Mouse (Mus musculus) lung, embryonic 14.5 days (tissue): ENCODE measurements around the gene Ak5. TPM values are rescaled to one million over a fixed set of nuclear protein-coding genes. Genes with fewer than 3 reads are reported as not detected.
"Not testable (repeated sequence)": the region's sequence is repeated elsewhere in the genome, so short reads cannot be mapped to it uniquely, and the experiment has no call there.

Source experiments
- ATAC-seq: fragments of 200-750 bp; cut with Nextera tagmentation; 2 replicates; pipeline ENCODE4 v1.8.0; 2017; ENCODE audit warnings: mild to moderate bottlenecking, moderate TSS enrichment, moderate library complexity; ENCODE audit not compliant: insufficient read depth
- DNase-seq: peaks from one replicate; pipeline ENCODE4 v3.0.0-alpha.2; 2015
- H3K27ac ChIP-seq: fragments of 300-500 bp; sonication (generic); 2 replicates; pipeline ENCODE4 v1.5.1; 2014; ENCODE audit warnings: low read depth, mild to moderate bottlenecking, moderate library complexity
- H3K27me3 ChIP-seq: fragments of 300-500 bp; sonication (generic); 2 replicates; pipeline ENCODE4 v1.6.1; 2014; ENCODE audit warnings: low read length, control low read depth; ENCODE audit not compliant: insufficient read depth
- H3K36me3 ChIP-seq: fragments of 300-500 bp; sonication (generic); 2 replicates; pipeline ENCODE4 v1.6.1; 2014; ENCODE audit warnings: control low read depth; ENCODE audit not compliant: insufficient read depth
- H3K4me1 ChIP-seq: fragments of 300-500 bp; sonication (generic); 2 replicates; pipeline ENCODE4 v1.6.1; 2014; ENCODE audit warnings: antibody characterized with exemption, control low read depth; ENCODE audit not compliant: insufficient read depth
- H3K4me2 ChIP-seq: fragments of 300-500 bp; sonication (generic); 2 replicates; pipeline ENCODE4 v1.6.1; 2014; ENCODE audit warnings: mild to moderate bottlenecking
- H3K4me3 ChIP-seq: fragments of 300-500 bp; sonication (generic); 2 replicates; pipeline ENCODE4 v1.5.1; 2014; ENCODE audit warnings: low read depth, low read length
- H3K9ac ChIP-seq: fragments of 300-500 bp; sonication (generic); 2 replicates; pipeline ENCODE4 v1.6.1; 2014
- H3K9me3 ChIP-seq: fragments of 300-500 bp; sonication (generic); 2 replicates; pipeline ENCODE4 v1.6.1; 2016; ENCODE audit warnings: low read depth, low read length, control low read depth
- CTCF ChIP-seq: IDR thresholded peaks from 2 replicates; pipeline ENCODE4 v1.5.1; 2016; ENCODE audit warnings: antibody characterized with exemption, low read depth
- WGBS: fragments of 180-500 bp; shearing (Covaris S2); extraction: QIAGEN DNeasy Blood & Tissue Kit; methylation state at CpG from one replicate; pipeline ENCODE4 v1.1.7; 2014; 5-methylcytosine and 5-hydroxymethylcytosine counted together
- polyA plus RNA-seq: library from polyadenylated mRNA; unstranded; fragments of >200 nt; fragmentation: Nextera tagmentation; extraction: Ambion mirVana; gene quantifications from 2 replicates; pipeline ENCODE4 v1.2.1, GENCODE M21; 2014

Gene Ak5
- polyA plus RNA-seq, 1 experiment from 2014 or later, result 4.1 TPM

DNA sequence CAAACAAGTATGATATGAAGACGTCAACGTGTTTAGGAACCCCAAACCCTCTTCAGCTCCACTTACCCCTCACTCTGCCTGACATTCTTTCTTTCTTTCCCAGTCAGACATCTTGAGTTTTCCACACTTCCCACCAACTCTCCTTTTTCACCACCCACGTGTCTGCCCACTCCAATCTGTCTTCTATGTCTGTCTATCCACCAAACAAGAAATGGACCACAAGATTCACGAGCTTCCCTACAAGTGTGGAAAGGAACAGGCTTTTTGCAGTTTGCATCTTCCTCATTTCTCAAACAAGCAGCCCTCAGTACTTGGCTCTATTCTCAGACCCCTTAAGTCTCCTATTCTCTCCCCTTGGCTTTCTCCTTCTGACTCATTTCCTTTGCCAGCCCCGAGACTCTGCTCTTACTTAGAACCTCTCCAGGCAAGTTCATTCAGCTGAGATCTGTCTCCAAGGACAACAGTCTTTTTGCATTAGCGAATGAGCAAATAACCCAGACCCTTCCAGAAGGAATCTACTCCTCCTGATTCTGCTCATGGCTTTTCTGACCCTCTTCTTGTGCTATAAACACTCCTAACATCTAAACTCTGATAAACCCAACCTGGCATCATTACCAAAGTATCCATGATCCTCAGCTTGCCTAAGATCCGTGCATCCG is 75.3 kb downstream of the Ak5 start:
- Histone ChIP-seq H3K4me2 (no peak overlapping the region), H3K9me3 (no peaks in the 10 kb centered on the region)
- no peak for TF ChIP-seq CTCF

DNA sequence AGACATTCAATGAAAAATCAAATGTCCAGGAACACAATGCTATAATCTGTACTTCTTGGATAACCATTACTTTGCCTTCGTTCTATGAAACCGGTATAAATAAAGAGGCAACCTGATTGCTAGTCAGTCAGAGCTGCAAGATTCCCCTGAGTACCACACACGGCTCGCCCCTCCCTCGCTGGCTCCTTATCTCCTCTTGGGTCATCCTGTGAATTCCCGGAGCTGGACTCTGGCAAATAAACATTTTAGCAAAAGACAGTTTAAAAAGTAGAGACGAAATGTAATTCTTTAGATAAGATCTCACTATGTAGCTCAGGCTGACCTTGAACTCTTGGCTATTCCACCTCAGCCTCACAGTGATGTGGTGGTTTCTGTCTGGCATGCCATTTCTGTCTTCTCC is 77.7 kb downstream of the Ak5 start:
- 23% methylated on average over 7 of the region's 7 CpGs for WGBS
- ATAC-seq (no peak), DNase-seq (no peak)
- no peak for TF ChIP-seq CTCF
- Histone ChIP-seq H3K4me1 (no peaks in the 10 kb centered on the region), H3K4me3 (no peak overlapping the region), H3K9ac (no peak overlapping the region), H3K27ac (no peak overlapping the region), H3K36me3 (no peaks in the 10 kb centered on the region), H3K27me3 (no peaks in the 10 kb centered on the region), H3K9me3 (no peaks in the 10 kb centered on the region), H3K4me2 (no peak overlapping the region)

More for the DNA sequence above, 75.3 kb downstream of the Ak5 start:
- H3K4me1 ChIP-seq, result no peaks in the 10 kb centered on the region
- H3K4me3 ChIP-seq, result no peak overlapping the region
- DNase-seq (no peak), ATAC-seq (no peak)
- H3K9ac ChIP-seq, result no peak overlapping the region
- no peaks in the 10 kb centered on the region for H3K36me3 ChIP-seq
- H3K27me3 ChIP-seq, result no peaks in the 10 kb centered on the region
- no peak overlapping the region for H3K27ac ChIP-seq
- WGBS, result 46% methylated on average over 8 of the region's 8 CpGs

DNA sequence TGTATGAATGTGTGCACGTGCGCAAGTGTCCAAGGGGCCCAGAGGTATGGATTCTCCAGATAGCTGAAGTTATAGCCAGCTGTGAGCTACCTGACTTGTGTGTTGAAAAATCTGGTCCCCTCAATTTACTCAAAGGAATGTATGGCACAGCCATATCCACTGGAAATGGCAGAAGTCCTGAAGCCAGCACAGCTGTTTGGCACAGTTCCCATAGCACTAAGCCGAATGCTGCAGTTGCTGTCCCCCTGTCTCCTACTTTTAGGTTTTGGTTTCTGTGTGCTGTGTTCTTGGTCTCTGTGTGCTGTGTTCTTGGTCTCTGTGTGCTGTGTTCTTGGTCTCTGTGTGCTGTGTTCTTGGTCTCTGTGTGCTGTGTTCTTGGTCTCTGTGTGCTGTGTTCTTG is 79.1 kb downstream of the Ak5 start:
- not testable (repeated sequence) for H3K27me3 ChIP-seq, H3K36me3 ChIP-seq, H3K9me3 ChIP-seq, H3K4me2 ChIP-seq, H3K4me1 ChIP-seq, H3K4me3 ChIP-seq, H3K9ac ChIP-seq, ATAC-seq, H3K27ac ChIP-seq
- peak; percentile 80 for DNase-seq
- WGBS, result 72% methylated on average over 3 of the region's 3 CpGs

DNA sequence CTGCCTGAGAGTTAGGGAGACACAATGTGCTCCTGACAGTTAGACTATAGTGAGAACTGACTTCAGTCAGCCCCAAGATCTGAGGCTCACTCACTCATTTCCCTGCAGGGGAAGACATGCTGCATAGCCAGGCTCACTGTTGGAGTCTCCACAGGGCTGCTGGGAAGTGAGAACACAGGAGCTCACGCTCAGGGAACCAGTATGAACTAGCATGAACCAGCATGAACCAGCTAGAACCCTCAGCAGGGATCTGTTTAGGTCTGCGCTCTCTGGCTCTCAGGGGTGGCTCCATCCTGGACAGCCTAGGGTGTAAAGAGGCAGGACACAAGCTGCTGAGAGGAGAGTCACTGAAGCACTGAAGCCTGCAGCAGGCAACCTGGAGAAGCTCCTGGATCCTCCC is 81.2 kb downstream of the Ak5 start:
- no peaks in the 10 kb centered on the region for H3K4me1 ChIP-seq
- H3K36me3 ChIP-seq, result no peaks in the 10 kb centered on the region
- H3K4me2 ChIP-seq, result no peak overlapping the region
- H3K27ac ChIP-seq, result no peak overlapping the region
- no peaks in the 10 kb centered on the region for H3K27me3 ChIP-seq
- H3K4me3 ChIP-seq, result no peak overlapping the region
- TF ChIP-seq CTCF, result no peak
- WGBS, result 81% methylated on average over 2 of the region's 2 CpGs
- no peak for ATAC-seq
- DNase-seq, result no peak
- H3K9ac ChIP-seq, result no peak overlapping the region
- no peaks in the 10 kb centered on the region for H3K9me3 ChIP-seq

DNA sequence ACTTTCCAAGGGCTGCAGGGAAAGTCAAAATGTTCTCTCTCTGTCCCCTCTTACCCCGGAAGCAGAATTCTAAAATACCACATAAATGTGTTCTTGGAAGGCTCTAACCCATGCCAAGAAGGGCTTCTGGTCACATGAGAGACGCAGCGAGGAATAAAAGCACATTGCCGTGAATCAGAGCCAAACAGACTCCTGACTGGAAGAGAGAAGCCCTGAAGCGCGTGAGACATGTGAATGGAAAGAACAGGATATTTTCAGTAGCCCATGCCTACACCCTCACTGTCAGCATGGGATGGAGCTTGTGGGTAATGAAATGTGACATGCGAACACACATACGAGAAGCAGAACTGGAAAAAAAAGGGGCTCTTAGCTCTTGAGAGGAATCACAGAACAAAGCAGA is 82.0 kb downstream of the Ak5 start:
- Histone ChIP-seq H3K4me1 (no peaks in the 10 kb centered on the region), H3K9me3 (no peaks in the 10 kb centered on the region), H3K27ac (no peak overlapping the region), H3K27me3 (no peaks in the 10 kb centered on the region), H3K36me3 (no peaks in the 10 kb centered on the region), H3K9ac (no peak overlapping the region), H3K4me2 (no peak overlapping the region), H3K4me3 (no peak overlapping the region)
- DNase-seq (peak; percentile 28), ATAC-seq (no peak)
- TF ChIP-seq CTCF, result no peak
- 73% methylated on average over 8 of the region's 8 CpGs for WGBS

DNA sequence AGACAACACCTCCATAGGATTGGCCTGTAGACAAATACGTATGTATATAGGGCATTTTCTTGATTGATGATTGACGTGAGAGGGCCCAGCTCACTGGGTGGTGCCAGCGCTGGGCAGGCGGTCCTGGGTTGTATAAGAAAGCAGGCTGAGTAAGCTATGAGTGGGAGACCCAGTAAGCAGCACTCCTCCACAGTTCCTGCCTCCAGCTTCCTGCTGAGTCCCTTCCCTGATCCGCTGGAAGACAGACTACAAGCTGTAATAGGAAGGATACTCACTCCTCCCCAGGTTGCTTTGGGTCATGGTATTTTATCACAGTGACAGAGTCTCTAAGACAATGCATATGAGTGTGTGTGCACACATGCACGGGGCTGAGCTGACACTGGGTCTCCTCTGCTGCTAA is 82.6 kb downstream of the Ak5 start:
- H3K4me1 ChIP-seq, result no peaks in the 10 kb centered on the region
- WGBS, result 71% methylated on average over 6 of the region's 6 CpGs
- no peak overlapping the region for H3K27ac ChIP-seq
- DNase-seq (no peak), ATAC-seq (no peak)
- H3K9ac ChIP-seq, result no peak overlapping the region
- H3K36me3 ChIP-seq, result no peaks in the 10 kb centered on the region
- no peaks in the 10 kb centered on the region for H3K9me3 ChIP-seq
- no peak overlapping the region for H3K4me2 ChIP-seq
- TF ChIP-seq CTCF, result no peak
- H3K4me3 ChIP-seq, result no peak overlapping the region
- H3K27me3 ChIP-seq, result no peaks in the 10 kb centered on the region

DNA sequence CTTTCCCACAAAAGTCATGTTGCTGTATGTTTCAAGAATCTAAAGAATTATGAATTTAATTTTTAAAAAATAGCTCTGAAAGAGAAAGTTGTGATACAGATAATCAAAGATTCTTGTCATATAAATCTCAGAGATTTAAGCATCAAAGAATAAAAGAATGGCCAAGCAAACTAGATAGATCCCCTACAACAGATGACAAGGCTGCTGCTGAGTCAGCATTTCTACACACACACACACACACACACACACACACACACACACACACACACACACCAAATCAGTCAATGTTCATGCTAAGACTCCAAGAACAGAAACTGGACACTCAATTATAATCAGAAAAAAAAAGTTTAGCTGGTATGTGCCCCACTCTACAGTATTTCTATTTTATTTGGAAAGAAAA is 85.1 kb downstream of the Ak5 start:
- no peaks in the 10 kb centered on the region for H3K9me3 ChIP-seq
- no peak overlapping the region for H3K9ac ChIP-seq
- no peak overlapping the region for H3K4me3 ChIP-seq
- ATAC-seq (no peak), DNase-seq (no peak)
- H3K27me3 ChIP-seq, result no peaks in the 10 kb centered on the region
- no peak overlapping the region for H3K4me2 ChIP-seq
- no peaks in the 10 kb centered on the region for H3K36me3 ChIP-seq
- H3K4me1 ChIP-seq, result no peaks in the 10 kb centered on the region
- no peak for TF ChIP-seq CTCF
- H3K27ac ChIP-seq, result no peak overlapping the region

DNA sequence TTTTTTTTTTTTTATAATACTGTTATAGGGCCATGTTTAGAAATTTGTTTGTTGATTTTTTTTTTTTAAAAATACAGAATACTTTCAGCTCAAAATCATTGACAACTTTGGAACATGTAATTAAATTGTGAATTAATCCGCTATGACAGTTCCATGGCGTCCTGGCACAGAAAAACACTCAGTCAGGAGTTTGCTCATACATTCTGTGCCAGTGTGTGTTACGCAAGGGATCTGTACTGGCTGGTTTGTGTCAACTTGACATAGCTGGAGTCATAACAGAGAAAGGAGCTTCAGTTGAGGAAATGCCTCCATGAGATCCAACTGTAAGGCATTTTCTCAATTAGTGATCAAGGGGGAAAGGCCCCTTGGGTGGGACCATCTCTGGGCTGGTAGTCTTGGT is 86.3 kb downstream of the Ak5 start:
- not testable (repeated sequence) for H3K27me3 ChIP-seq, H3K9ac ChIP-seq, H3K4me1 ChIP-seq, H3K36me3 ChIP-seq, ATAC-seq, H3K27ac ChIP-seq, H3K4me3 ChIP-seq, H3K9me3 ChIP-seq, H3K4me2 ChIP-seq
- 84% methylated on average over 3 of the region's 3 CpGs for WGBS
- DNase-seq, result peak; percentile 37
